Mouse (Mus musculus) splenic B cell, adult 2 months (primary cell): ENCODE results near the gene Med29.
A peak's percentile ranks its signal among the peaks of the same experiment; 100 is the strongest.

Source experiments
- DNase-seq: peaks from one replicate; pipeline ENCODE4 v3.0.0-alpha.2; 2011; ENCODE audit warnings: low read depth, low spot score
- H3K27me3 ChIP-seq: 2 replicates; pipeline ENCODE4 v1.6.1; 2012; ENCODE audit warnings: mild to moderate bottlenecking, low read length, moderate library complexity, mixed read lengths; ENCODE audit not compliant: control insufficient read depth, poor library complexity, insufficient read depth, severe bottlenecking
- H3K36me3 ChIP-seq: 2 replicates; pipeline ENCODE4 v1.6.1; 2012; ENCODE audit warnings: mild to moderate bottlenecking, low read length, moderate library complexity, mixed read lengths; ENCODE audit not compliant: control insufficient read depth, poor library complexity, insufficient read depth, severe bottlenecking

The Med29 gene

GRCm38 (mm10) chr7:28392429-28393271 is at the start of gene Med29, which contains the start of gene Paf1:
Gene Med29, minus strand, starts transcription at chr7:28392708.
Gene Paf1, plus strand, starts transcription at chr7:28392951.
- Histone ChIP-seq H3K36me3 (peaks cover 15% of the 10 kb centered on the region), H3K27me3 (no peaks in the 10 kb centered on the region)
- DNase-seq: peak; percentile 99

DNA sequence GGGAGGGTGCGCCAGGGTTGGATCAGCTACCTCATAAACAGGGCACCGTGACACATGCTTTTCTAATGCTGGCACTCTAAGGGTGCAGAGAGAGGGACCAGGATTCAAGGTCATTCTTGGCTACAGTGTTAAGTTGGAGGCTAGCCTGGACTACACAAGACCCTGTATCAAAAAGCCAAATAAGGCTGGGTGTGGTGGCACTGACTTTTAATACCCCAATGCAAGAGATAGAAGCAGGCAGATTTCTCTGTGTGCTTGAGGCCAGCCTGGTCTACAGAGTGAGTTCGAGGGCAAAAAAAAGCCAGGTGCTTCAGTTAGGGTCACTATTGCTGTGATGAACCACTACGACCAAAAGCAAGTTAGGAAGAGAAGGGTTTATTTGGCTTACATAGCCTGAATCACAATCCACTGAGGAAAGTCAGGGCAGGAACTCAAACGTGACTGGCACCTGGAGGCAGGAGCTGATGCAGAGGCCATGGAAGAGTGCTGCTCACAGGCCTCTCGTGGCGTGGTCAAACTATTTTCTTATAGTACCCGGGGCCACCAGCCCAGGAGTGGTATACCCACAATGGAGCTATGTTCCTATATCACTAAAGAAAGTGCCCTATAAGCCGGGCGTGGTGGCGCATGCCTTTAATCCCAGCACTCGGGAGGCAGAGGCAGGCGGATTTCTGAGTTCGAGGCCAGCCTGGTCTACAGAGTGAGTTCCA is 49.4 kb upstream of the Med29 start:
- no peak for DNase-seq
- H3K27me3 ChIP-seq: no peaks in the 10 kb centered on the region
- H3K36me3 ChIP-seq: peaks cover 18% of the 10 kb centered on the region

DNA sequence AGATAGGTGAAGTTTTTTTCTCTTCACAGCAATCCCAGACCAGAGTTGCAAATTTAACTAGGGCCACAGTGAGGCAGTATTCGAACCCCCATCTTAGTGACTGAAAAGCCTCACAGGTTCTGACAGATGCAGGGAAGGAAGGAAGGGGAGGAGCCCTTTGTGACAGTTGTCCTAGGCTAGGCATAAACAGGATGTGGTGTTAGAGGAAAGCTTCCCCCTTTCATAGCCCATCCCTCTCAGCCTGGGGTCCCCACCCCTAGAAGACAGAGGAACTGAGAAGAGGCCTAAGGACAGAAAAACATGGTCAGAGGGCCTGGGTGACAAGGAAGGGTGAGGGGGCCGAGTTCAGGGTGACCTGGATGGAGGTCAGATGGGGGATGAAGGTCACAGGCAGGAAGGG is 48.2 kb upstream of the Med29 start:
- Histone ChIP-seq H3K36me3 (peaks cover 11% of the 10 kb centered on the region), H3K27me3 (no peaks in the 10 kb centered on the region)
- DNase-seq: peak; percentile 91

DNA sequence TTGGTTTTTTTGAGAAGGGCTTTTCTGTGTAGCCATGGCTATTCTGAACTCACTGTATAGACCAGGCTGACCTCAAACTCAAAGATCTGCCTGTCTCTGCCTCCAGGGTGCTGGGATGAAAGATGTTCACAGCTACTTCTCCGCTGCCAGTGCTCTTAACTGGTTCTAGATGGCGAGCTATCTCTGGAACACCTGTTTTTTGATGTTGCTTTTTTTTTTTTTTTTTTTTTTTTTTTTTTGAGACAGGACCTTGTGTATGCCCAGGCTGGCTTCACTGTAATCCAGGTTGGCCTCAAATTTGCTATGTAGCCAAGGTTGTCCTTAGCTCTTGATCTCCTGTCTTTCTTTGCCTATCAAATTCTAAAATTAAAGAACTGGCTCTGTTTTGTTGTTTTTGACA is 46.3 kb upstream of the Med29 start:
- H3K27me3 ChIP-seq: no peaks in the 10 kb centered on the region; the same call in 1 of the 2 replicates
- H3K36me3 ChIP-seq: 0 out of 2 replicates have a peak, but pooled peaks cover 2% of the 10 kb centered on the region
- DNase-seq: no peak

- H3K27me3 ChIP-seq: no peaks in the 10 kb centered on the region; the same call in 1 of the 2 replicates
- no peaks in the 10 kb centered on the region for H3K36me3 ChIP-seq
- no peak for DNase-seq
Observed at GRCm38 (mm10) chr7:28437964-28438363, 45.5 kb upstream of the Med29 start.

- Histone ChIP-seq H3K27me3 (no peaks in the 10 kb centered on the region; the same call in 1 of the 2 replicates), H3K36me3 (no peaks in the 10 kb centered on the region)
- DNase-seq: peak; percentile 90
Observed at GRCm38 (mm10) chr7:28436932-28437570, 44.5 kb upstream of the Med29 start, which contains the start of gene Gmfg. Gene Gmfg, plus strand, starts transcription at chr7:28437447.

DNA sequence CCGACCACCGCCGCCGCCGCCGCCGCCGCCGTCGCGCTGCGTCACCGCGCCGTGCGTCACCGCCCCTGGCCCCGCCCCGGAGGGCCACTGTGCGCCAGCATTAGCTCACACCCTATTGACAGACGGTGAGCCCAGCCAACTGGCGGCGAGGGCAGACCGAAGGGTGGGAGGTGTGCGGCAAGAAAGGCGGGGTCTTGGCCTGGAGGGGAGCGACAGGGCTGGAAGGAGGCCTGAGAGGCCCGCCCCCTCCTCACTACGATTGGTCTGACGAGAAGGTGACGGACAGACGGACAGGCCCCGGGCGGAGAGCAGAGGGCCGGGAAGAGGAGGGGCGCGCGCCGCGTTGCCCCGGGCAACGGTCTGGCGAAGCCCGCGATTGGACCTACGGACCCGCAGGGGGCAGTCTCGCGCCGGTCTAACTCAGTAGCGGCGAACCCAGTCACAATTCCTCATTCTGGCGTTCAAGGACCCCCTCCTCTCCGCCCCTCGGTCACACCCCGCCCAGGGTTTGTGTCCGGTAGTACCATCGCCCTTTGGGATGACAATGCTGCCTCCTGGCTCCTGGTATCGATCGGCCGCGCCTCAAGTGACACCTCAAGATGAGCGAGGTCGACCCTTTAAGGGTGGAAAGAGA is 43.9 kb upstream of the Med29 start:
- Histone ChIP-seq H3K36me3 (no peaks in the 10 kb centered on the region), H3K27me3 (no peaks in the 10 kb centered on the region; the same call in 1 of the 2 replicates)
- DNase-seq: peak; percentile 100

- peak; percentile 31 for DNase-seq
- H3K27me3 ChIP-seq: no peaks in the 10 kb centered on the region; the same call in 1 of the 2 replicates
- H3K36me3 ChIP-seq: no peaks in the 10 kb centered on the region
Observed at GRCm38 (mm10) chr7:28435660-28436259, 43.3 kb upstream of the Med29 start.

DNA sequence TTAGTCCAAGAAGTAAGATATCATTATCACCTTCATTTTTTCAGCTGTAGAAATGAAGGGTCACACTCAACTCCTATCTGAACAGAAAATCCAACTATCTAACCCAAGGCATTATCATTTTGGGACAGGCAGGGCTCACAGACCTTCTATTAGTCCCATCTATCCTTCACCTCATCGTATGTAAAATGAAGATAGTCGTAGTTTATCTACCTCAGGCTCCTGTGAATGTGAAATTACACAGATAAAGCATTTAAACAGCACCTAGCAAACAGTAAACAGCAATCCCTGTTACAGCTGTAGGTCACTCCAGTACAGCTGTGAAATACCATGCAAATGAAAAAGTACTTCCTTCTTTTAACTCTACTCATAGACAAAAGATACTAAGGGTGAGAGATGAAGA is 39.7 kb upstream of the Med29 start:
- H3K27me3 ChIP-seq: no peaks in the 10 kb centered on the region; the same call in 1 of the 2 replicates
- H3K36me3 ChIP-seq: no peaks in the 10 kb centered on the region
- DNase-seq: no peak

DNA sequence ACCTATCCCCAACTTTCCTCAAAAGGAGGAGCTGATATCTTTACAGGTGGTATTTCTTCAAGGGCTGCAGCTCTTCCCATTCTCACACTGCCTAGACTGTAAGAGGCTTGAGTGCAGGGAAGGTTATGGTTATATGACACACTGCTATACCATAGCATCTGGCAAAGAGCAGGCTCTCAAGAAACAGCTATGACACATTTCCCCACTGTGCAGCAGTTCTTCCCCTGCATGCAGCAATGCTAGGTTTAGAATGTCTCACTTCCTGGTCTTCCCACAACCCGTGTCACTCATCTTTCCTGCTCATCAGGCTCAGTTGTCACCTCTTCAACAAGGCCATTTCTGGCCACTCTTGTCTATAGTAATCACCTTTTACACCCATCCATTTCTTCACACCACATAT is 38.0 kb upstream of the Med29 start:
- no peak for DNase-seq
- Histone ChIP-seq H3K36me3 (no peaks in the 10 kb centered on the region), H3K27me3 (no peaks in the 10 kb centered on the region; the same call in 1 of the 2 replicates)

DNA sequence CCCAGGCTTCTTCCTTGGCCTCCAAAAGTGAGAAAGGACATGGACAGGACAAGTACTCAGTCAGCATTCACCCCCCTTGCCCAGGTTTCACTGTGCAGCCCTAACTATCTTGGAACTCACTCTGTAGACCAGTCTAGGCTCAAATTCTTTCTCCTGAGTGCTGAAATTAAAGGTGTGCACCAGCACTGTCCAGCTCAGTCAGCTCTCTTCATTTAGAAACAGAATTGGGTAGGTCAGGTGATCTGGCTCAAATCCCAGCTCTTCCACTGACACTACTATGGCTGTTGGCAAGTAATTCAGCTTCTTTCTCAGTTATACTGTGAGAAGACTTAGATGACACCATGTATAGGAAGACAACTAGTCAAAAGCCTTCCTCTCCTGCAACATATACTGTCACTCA is 35.2 kb upstream of the Med29 start:
- Histone ChIP-seq H3K36me3 (peaks cover 7% of the 10 kb centered on the region; the same call in 1 of the 2 replicates), H3K27me3 (no peaks in the 10 kb centered on the region)
- no peak for DNase-seq

GRCm38 (mm10) chr7:28423018-28423417 is 30.5 kb upstream of the Med29 start:
- no peaks in the 10 kb centered on the region for H3K27me3 ChIP-seq
- no peak for DNase-seq
- H3K36me3 ChIP-seq: peaks cover 19% of the 10 kb centered on the region; the same call in 1 of the 2 replicates

DNA sequence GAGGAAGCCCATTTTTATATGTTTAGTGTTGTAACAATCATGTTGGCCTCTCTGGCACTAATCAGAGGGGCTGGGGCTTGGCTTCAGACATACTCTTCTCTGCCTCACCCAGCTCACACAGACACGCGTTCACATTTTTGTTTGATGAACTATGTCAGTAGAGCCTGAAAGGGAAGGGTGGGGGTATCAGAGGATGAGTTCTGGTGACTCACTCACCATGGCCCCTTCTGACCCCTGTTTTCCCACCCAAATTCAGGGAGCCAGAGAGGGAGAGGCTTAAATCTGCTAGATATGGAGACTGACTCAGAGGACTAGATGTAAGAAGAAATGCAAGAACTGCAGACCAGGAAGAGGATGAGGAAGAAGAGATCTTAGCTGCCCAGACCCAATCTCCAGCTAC is 26.9 kb upstream of the Med29 start:
- Histone ChIP-seq H3K27me3 (no peaks in the 10 kb centered on the region), H3K36me3 (peaks cover 19% of the 10 kb centered on the region)
- no peak for DNase-seq

DNA sequence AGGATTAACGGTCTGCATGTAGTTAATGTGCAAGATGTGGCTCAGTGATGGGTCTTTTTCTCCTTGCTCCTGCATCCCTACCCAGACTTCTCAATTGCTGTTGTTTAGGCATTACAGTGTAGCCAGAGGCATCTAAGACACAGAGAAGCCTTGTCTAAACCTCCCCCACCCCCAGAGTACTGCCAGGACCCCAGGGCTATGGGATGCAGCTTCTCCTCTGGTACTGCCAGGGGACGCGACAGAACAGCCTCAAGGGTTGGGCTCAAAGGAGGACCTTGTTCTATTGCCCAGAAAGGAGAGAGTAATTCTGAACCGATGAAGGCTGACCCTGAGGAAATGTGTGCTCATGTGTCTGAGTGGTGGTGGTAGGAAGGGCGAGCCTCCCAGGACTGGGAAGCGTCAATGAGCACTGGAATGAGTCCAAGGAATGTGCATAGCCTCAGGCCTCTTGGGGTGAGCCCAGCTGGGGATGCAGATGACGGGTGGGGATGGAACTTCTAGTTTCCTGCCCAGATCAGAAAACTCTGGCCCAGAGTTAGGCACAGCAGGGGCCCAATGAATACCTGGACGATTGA is 25.7 kb upstream of the Med29 start:
- peaks cover 18% of the 10 kb centered on the region for H3K36me3 ChIP-seq
- H3K27me3 ChIP-seq: no peaks in the 10 kb centered on the region
- DNase-seq: no peak
